Mouse (Mus musculus) embryo, embryonic 11 days (tissue): ENCODE data around the gene Cfap54.

Experiments
- DNase-seq: peaks from one replicate; pipeline ENCODE4 v3.0.0-alpha.2; 2015

Gene Cfap54

GRCm38 (mm10) chr10:92937091-92937490 is 144.3 kb downstream of the Cfap54 start:
- no peak for DNase-seq

DNA sequence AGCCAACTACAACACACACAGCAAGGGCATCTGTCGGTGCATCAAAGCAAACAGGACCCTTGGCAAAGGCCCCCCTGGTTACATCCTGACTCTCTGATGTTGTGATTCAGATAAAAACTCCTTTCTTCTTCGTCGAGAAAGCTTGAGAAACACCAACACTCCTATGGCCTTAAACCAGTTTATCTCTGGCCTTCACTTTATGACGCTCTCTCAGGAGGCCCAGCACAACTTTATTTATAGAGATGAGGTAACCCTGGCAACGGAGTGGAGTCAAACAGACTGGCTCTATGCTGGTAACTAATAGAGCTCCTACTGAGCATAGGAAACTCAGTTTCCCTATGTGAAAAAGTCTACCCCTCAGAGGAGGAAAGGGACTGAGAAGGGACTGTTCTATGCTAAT is 146.9 kb downstream of the Cfap54 start:
- no peak for DNase-seq

DNA sequence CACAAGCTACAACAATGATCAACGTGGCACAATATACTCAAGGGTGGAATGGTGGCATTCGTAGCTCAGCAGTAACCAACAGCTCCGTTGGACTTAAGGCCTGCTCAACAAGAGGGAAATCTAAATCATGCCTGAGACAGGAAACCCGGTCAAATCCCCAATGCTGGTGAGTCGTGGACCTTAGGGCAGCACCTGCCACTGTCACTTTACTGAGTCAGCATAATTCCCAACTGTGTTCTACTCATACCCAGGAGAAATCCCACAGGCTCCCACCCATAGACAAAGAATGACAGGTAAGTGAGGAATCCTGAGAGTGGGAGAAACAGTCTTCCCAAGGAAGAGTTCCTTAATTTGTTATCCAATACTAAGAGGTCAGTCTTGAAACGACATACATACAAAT is 147.8 kb downstream of the Cfap54 start:
- no peak for DNase-seq

DNA sequence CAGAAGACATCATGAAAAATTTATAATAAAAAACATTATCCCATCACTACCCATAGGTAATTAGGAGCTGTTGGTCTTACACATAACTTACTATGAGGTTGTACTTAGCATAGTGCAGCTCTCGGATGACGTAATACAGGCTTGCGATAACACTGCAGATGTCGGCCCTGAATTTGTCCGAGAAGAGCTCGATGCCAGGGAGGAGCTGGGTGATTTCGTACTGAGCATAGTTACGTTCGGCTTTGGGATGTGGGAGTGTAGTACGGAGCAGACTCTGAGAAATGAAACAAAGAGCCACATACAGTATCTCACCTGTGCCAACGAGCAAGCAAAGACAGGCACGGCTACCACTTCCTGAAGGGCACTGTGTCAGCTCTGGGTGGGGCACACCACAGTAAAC is 149.0 kb downstream of the Cfap54 start:
- no peak for DNase-seq

GRCm38 (mm10) chr10:92930036-92930435 is 151.4 kb downstream of the Cfap54 start:
- DNase-seq = no peak

DNA sequence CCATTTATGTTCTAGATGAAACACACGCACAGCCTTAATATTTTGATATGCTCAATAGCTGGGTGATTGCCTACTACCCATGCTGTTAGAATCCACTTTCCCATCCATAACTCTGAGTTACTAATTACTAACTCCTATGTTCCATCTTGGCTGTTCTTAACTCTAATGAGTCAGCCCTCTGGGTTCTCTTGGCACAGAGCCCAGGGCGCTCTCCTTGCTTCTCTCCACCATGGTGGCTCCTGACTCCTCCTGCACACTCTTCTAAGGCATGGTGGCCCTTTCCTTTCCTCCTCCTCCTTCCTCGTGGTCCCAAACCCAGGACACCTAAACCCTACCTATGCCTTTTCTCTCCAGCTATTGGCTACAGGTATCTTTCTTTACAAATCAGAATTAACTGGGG is 153.2 kb downstream of the Cfap54 start:
- DNase-seq = no peak

GRCm38 (mm10) chr10:92918551-92918950 is 162.9 kb downstream of the Cfap54 start:
- DNase-seq = no peak

DNA sequence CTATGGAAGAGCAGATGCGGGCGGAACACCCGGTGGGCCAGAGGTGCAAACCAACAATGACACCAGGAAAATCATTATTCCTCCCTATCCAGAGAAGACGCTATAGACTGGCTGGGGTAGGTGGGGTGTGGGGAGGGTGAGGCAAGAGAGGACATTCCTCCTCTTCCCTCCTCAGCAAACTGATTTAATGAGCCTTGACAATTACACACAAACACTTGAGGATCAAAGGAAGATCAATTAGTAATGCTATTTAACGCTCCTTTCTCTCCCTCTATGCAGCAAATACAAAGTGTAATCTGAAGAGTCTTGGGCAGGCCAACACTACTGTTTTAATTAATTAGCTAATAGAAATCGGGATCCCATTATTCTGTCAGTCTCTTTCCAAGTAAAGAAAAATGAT is 174.2 kb downstream of the Cfap54 start:
- no peak for DNase-seq

DNA sequence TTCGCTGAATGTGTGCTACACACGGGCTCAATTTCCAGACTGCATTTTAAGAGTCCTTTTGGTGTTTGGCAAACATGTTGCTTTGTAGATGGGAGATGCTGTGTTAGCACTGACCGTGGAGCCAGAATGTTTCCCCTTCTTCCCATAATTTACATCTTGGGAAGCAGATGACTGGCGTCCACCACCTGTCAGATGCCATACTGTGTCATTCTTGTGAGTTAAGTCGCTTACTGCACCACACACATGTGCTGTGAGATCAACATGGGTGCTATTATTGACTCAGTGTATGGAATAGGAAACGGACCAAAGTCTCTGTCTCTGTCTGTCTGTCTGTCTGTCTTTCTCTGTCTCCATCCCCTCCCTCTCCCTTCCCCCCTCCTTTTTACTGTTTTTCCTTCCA is 193.0 kb downstream of the Cfap54 start:
- DNase-seq = no peak

GRCm38 (mm10) chr10:92878000-92878399 is 203.4 kb downstream of the Cfap54 start:
- no peak for DNase-seq

DNA sequence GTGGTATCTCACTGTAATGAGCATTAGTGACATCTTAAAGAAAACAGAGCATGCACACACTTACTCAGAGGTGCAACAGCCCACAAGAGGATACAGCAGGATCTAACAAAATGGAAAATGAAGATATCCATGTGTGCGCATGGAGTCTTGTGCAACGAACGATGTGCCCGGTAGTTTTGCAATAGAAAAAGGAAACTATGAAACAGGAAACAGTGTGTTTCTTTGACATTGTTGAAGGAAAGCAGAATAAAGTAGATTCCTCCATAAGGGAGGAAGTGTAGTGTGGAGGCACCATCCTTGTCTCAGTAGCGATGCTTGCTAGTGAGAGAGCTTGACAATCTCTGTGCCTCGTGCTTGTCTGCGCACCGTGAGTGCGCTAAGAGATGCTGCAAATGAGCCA is 240.4 kb downstream of the Cfap54 start:
- DNase-seq = no peak

DNA sequence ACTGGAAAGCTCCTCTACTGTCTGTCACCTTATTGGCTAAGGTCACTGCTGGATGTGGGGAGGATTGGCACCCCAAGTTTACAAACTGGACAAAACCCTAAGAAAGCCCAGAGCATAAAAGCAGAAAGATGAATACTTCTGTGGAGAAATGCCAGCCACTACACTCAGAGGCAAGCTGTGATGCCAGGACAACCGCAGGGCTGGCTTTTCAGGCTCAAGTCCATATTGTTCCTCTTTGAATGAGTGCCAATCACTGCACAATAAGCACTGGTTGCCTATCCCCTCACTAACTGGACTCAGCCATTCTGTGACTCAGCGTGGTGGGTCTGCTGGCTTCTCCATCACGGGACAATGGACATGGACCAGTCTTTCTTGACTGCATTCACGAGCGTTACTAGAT is 243.8 kb downstream of the Cfap54 start:
- peak; percentile 25 for DNase-seq

GRCm38 (mm10) chr10:92837045-92837444 is 244.4 kb downstream of the Cfap54 start:
- DNase-seq = no peak

DNA sequence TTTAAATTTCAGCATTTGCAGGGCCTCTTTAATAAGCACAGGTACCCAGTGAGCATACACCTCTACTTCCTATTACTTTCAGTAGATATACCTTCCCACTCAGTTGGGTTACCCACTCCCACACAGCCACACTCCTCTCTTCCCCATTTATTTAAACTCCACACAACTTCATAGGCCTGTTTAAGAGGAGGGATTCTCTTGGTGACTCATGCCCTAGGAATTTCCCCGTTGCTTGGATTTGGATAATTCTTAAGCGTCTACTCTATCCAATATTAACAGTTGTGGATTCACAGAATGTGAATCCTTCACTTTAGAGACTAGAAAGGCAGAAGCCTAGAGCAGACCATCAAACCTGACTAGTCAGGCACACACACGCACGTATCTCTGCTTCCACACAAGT is 259.9 kb downstream of the Cfap54 start:
- no peak for DNase-seq

DNA sequence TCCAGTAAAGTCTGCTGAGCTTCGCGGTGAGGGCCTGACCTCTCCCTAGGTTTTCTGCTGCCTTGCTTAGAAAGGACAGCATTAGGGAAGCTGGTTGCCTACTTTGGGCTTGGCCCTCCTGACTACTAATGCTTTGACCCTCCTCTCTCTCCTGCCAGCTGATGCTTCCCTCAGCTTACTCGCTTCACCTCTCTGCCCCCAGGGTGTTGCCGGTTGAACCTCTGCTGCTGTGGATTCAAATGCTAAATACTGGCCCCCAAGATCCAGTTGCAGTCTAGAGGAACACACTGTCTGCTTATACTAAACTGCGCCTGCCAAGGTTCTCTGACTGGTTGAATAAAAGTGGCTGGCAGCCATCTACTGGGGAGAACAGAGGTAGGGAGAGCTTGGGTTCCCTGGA is 263.2 kb downstream of the Cfap54 start:
- DNase-seq = no peak

DNA sequence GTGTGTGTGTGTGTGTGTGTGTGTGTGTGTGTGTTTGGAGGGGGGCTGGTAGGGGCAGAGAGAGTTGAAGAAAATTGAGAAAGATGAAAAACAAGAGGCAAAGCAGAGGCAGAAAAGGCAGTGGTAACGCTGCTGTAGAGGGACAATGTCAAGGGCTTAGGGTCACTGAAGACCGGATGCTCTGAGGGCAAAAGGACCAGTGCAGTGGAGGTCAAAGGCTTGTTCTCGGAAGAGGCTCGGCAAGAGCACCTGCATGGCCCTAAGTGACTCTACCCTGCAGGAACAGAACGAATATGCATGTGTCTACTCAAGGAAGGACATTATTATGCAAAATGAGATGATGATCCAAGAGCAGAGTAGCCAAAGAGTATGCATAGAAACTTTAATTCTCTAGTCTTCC is 264.5 kb downstream of the Cfap54 start:
- DNase-seq = no peak

DNA sequence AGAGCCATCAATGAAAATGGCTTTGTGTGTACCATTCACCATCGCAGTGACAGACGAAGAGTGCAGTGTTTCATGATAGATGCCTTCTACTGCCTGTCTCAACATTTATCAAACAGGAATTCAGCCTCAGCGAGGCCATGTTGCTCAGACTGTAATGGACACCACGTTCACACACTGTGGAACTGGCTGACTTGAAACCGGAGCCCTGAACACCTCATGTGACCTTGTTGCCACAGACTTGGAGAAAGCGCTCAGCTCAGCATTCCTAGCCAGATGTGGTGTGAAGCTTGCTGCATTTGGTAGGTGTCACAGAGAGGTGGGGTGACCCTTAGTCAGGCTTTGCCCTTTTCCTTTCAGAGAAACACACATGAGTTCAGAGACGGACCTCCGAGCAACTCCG is 270.5 kb downstream of the Cfap54 start:
- peak; percentile 21 for DNase-seq

DNA sequence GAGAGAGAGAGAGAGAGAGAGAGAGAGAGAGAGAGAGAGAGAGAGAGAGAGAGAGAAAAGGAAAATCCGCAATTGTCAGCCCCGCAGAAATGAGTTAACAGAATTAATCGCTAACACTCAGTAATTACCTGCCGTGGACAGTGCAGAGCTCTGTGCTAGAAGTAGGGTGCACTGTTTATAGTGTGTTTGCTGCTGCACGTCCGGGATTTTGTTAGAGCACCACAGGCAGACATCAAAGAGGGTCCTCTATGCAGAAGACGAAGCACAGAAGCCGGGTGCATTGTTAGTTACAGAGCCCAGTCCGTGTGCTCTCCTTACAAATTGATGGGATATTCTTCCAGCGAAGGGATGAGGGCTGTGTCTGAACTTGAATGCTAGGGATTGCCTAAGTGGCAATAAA is 289.5 kb downstream of the Cfap54 start:
- peak; percentile 7 for DNase-seq

GRCm38 (mm10) chr10:92791531-92791900 is 289.9 kb downstream of the Cfap54 start:
- DNase-seq = peak; percentile 17

GRCm38 (mm10) chr10:92790893-92791530 is 290.4 kb downstream of the Cfap54 start:
- DNase-seq = peak; percentile 4

DNA sequence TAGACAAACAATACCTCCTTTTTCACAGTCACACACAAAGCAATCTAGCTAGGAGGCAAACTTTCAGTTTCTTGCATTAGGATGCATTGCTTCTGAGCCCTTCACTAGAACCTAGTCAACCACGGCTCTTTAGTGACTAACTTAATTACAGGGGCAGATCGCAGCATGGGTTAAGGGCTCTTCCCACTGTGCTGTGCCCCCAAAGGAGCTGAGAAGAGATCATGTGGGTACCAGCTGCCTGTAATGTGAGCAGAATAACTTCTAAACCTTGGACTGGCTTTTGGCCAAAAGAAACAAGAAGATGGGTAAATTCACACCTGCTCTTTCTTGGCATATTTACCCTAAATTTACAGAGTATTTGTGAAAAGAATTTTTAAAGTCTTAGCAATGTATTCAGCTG is 291.2 kb downstream of the Cfap54 start:
- DNase-seq = peak; percentile 4

GRCm38 (mm10) chr10:92788410-92789096 is 292.9 kb downstream of the Cfap54 start:
- peak; percentile 3 for DNase-seq

DNA sequence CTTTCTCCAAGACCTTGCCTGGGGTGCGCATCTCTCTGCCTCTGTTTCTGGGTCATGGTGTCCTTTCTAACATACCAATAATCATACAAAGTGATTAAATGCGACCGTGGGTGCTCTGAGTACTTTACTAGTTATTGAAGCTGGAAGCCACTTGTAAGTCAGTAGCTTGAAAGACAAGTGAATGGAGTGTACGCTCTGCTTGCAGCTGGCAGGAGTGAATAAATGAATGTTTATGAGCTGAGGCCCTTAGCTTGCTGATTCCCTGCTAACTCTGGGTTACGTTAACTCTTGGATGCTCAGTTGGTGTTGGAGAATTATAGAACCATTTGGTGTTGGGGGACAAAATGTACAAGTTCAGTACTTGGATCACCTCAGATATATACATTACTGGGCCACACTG is 298.7 kb downstream of the Cfap54 start:
- DNase-seq = no peak

DNA sequence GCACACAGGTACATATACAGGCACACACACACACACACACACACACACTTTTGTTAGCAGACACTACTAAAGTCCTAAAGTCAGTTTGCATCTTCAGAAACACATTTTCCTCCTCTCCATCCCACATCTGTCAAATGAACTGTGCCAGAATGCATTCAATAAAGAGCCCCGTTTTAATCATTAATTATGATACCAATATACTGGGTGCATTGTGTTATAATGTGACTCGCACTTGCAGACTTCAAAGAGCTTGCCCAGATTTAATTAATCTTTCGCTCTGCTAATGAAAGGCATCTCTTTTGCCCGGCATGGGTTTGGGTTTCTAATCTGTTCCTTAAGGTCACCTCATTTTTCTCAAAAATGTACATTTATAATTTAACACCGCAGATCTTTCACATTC is 327.1 kb downstream of the Cfap54 start:
- no peak for DNase-seq

- DNase-seq = no peak
Measured at GRCm38 (mm10) chr10:92730339-92730738, 351.1 kb downstream of the Cfap54 start.
